27 mouse cellular contexts compared by ENCODE assay signal in the genomic region with DNA sequence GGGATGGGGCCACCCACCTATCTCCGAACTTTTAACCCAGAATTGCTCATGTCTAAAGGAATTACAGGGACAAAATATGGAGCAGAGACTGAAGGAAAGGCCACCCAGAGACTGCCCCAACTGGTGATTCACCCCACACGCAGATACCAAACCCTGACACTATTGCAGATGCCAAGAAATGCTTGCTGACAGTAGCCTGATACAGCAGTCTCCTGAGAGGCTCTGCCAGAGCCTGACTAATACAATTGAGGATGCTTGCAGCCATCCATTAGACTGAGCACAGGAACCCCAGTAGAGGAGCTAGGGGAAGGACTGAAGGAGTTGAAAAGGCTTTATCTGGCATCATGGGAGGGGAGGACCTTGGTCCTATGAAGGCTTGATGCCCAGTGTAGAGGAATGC.
"Had no signal": no experiment of that assay in that cellular context is flagged by ENCODE, and none has a peak within 500 bp of the region (broad histone marks: within the 10 kb centered on the region; RNA-seq: fewer than 3 reads in every experiment).

No protein-coding gene starts in this region.

- H3K36me3 ChIP-seq: heart, embryonic 10.5 days; heart, embryonic 13.5 days; heart, embryonic 15.5 days; hindbrain, embryonic 13.5 days; hindbrain, embryonic 15.5 days; kidney, embryonic 15.5 days; limb, embryonic 13.5 days; limb, embryonic 15.5 days; liver, embryonic 12.5 days had no signal

- H3K9me3 ChIP-seq: heart, embryonic 10.5 days; heart, embryonic 13.5 days; heart, embryonic 15.5 days; hindbrain, embryonic 13.5 days; hindbrain, embryonic 15.5 days; kidney, embryonic 15.5 days; limb, embryonic 13.5 days; limb, embryonic 15.5 days; liver, embryonic 12.5 days had no signal

- H3K27ac ChIP-seq: gastrocnemius, adult 2 months; heart, embryonic 10.5 days; heart, embryonic 13.5 days; heart, embryonic 15.5 days; hindbrain, embryonic 13.5 days; hindbrain, embryonic 15.5 days; hindbrain, postnatal 0 days; kidney, embryonic 15.5 days; kidney, postnatal 0 days; limb, embryonic 13.5 days; limb, embryonic 15.5 days; liver, embryonic 12.5 days; liver, embryonic 14.5 days had no signal

- H3K27me3 ChIP-seq: heart, embryonic 13.5 days; heart, embryonic 15.5 days; hindbrain, embryonic 13.5 days; hindbrain, embryonic 15.5 days; kidney, embryonic 15.5 days; limb, embryonic 13.5 days; limb, embryonic 15.5 days; liver, embryonic 12.5 days had no signal

- H3K4me2 ChIP-seq: heart, embryonic 13.5 days; heart, embryonic 15.5 days; hindbrain, embryonic 13.5 days; hindbrain, embryonic 15.5 days; kidney, embryonic 15.5 days; limb, embryonic 13.5 days; limb, embryonic 15.5 days; liver, embryonic 12.5 days had no signal

- H3K4me1 ChIP-seq: heart, embryonic 10.5 days; heart, embryonic 13.5 days; heart, embryonic 15.5 days; hindbrain, embryonic 13.5 days; hindbrain, embryonic 15.5 days; kidney, embryonic 15.5 days; limb, embryonic 13.5 days; limb, embryonic 15.5 days; liver, embryonic 12.5 days had no signal

- H3K9ac ChIP-seq: heart, embryonic 13.5 days; heart, embryonic 15.5 days; hindbrain, embryonic 13.5 days; hindbrain, embryonic 15.5 days; kidney, embryonic 15.5 days; limb, embryonic 13.5 days; limb, embryonic 15.5 days; liver, embryonic 12.5 days; liver, embryonic 14.5 days had no signal

- DNase-seq: gastrocnemius, adult 2 months; gastrocnemius, postnatal 10 days; gastrocnemius, postnatal 25 days; heart, adult 18-20 months; heart, postnatal 14 days; heart, postnatal 36 days; kidney, adult 11 months; kidney, adult 2 months; kidney, adult 9 months; kidney, postnatal 14 days; kidney, postnatal 36 days; layer of hippocampus, adult 9-11 months; layer of hippocampus, postnatal 36 days; left cerebral cortex, postnatal 4 days had no signal

- H3K4me3 ChIP-seq: gastrocnemius, adult 2 months; heart, embryonic 10.5 days; heart, embryonic 13.5 days; heart, embryonic 15.5 days; hindbrain, embryonic 13.5 days; hindbrain, embryonic 15.5 days; kidney, embryonic 15.5 days; limb, embryonic 13.5 days; limb, embryonic 15.5 days; liver, embryonic 12.5 days had no signal

- ATAC-seq: hindbrain, postnatal 0 days; intestine, embryonic 16.5 days; liver, embryonic 12.5 days had no signal
